Mouse (Mus musculus) ES-Bruce4 (cell line): Measurements from ENCODE around the gene Eya2. TPM values are rescaled to one million over a fixed set of nuclear protein-coding genes. Genes with fewer than 3 reads are reported as not detected.
A peak's percentile ranks its signal among the peaks of the same experiment; 100 is the strongest.

ENCODE experiments used
- H3K27ac ChIP-seq: 2 replicates; pipeline ENCODE4 v1.5.1; 2012; ENCODE audit warnings: low read length, inconsistent platforms; ENCODE audit not compliant: insufficient read depth
- H3K27me3 ChIP-seq: 2 replicates; pipeline ENCODE4 v1.6.1; 2012; ENCODE audit warnings: mild to moderate bottlenecking, low read length, inconsistent platforms; ENCODE audit not compliant: control insufficient read depth, poor library complexity, insufficient read depth, severe bottlenecking
- H3K36me3 ChIP-seq: 2 replicates; pipeline ENCODE4 v1.6.1; 2012; ENCODE audit warnings: inconsistent platforms, mild to moderate bottlenecking, low read length, moderate library complexity; ENCODE audit not compliant: control insufficient read depth, poor library complexity, insufficient read depth, severe bottlenecking
- H3K4me1 ChIP-seq: one replicate; pipeline ENCODE4 v1.8.1; 2011; ENCODE audit warnings: low read length; ENCODE audit not compliant: control insufficient read depth, insufficient read depth
- H3K4me3 ChIP-seq: 2 replicates; pipeline ENCODE4 v1.5.1; 2011; ENCODE audit warnings: low read depth, mild to moderate bottlenecking, low read length
- H3K9ac ChIP-seq: 2 replicates; pipeline ENCODE4 v1.6.1; 2012; ENCODE audit warnings: low read depth, mild to moderate bottlenecking, inconsistent platforms; ENCODE audit not compliant: poor library complexity, severe bottlenecking
- H3K9me3 ChIP-seq: replicated peaks from 2 replicates; pipeline ENCODE4 v1.6.1; 2012; ENCODE audit warnings: mild to moderate bottlenecking, low read length, inconsistent platforms; ENCODE audit not compliant: control insufficient read depth, poor library complexity, insufficient read depth, severe bottlenecking
- CTCF ChIP-seq: IDR thresholded peaks from one replicate; pipeline ENCODE4 v1.8.1; 2011; ENCODE audit warnings: low read depth, low read length
- EP300 ChIP-seq: IDR thresholded peaks from 2 replicates; pipeline ENCODE4 v1.6.1; 2011; ENCODE audit warnings: low read depth, low read length; ENCODE audit not compliant: insufficient read depth
- POLR2A ChIP-seq: IDR thresholded peaks from one replicate; pipeline ENCODE4 v1.8.1; 2011; ENCODE audit warnings: low read length; ENCODE audit not compliant: insufficient read depth
- polyA plus RNA-seq: library from polyadenylated mRNA; stranded (reverse); fragments of >200 nt; gene quantifications from 2 replicates; pipeline ENCODE4 v1.2.4, GENCODE M21; 2011; ENCODE audit warnings: low read depth; ENCODE audit not compliant: missing spikeins, insufficient read depth, insufficient read length

The Eya2 gene
- polyA plus RNA-seq, 1 experiment = 3.2 TPM

GRCm38 (mm10) chr2:165692944-165693660 is 98.3 kb downstream of the Eya2 start:
- H3K9me3 ChIP-seq = no peaks in the 10 kb centered on the region
- H3K27ac ChIP-seq = no peak overlapping the region
- H3K27me3 ChIP-seq = no peaks in the 10 kb centered on the region
- TF ChIP-seq CTCF = peak; percentile 5
- TF ChIP-seq POLR2A = no peak
- no peak for TF ChIP-seq EP300
- no peak overlapping the region for H3K4me3 ChIP-seq
- no peaks in the 10 kb centered on the region for H3K36me3 ChIP-seq
- H3K9ac ChIP-seq = no peak overlapping the region
- H3K4me1 ChIP-seq = no peaks in the 10 kb centered on the region

- H3K27ac ChIP-seq = no peak overlapping the region
- no peaks in the 10 kb centered on the region for H3K9me3 ChIP-seq
- no peaks in the 10 kb centered on the region for H3K36me3 ChIP-seq
- no peaks in the 10 kb centered on the region for H3K4me1 ChIP-seq
- H3K27me3 ChIP-seq = no peaks in the 10 kb centered on the region
- H3K9ac ChIP-seq = no peak overlapping the region
- H3K4me3 ChIP-seq = no peak overlapping the region
- TF ChIP-seq POLR2A (no peak), CTCF (no peak), EP300 (no peak)
These were observed 99.9 kb downstream of the Eya2 start for GRCm38 (mm10) chr2:165694767-165695166.

DNA sequence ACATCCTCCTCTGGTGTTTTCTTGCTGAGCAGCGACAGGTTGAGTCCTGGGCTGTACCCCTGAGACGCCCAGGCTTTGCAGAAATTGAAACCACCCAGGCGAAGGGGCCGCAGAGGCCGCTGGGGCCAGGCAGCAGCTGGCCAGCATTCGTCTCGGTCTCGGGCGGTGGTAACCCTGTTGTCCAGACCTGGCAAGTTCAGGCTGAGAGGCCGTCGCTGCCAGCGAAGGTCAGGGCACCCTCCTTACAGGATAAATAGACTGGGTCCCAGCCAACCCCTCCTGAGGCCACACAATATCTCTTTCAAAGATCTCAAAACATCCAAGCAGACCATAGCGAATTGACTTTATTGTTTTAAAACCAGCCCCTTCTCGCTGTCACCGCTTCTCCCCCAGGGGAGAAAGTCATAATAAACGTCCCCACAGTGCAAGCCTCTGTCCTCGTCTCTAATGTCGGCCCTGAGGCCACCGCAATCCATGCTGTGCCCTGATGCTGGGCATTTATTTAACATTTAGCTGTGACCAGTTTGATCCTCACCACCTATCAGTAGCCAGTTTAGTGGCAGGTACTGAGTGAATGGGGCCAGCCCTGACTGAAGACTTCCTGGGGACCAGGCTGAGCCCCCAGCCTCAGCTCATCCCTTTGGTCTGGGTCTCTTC is 105.5 kb downstream of the Eya2 start:
- no peak overlapping the region for H3K9ac ChIP-seq
- H3K9me3 ChIP-seq = no peaks in the 10 kb centered on the region
- H3K4me1 ChIP-seq = no peaks in the 10 kb centered on the region
- no peaks in the 10 kb centered on the region for H3K27me3 ChIP-seq
- TF ChIP-seq CTCF = no peak
- H3K4me3 ChIP-seq = no peak overlapping the region
- H3K36me3 ChIP-seq = no peaks in the 10 kb centered on the region
- H3K27ac ChIP-seq = no peak overlapping the region

DNA sequence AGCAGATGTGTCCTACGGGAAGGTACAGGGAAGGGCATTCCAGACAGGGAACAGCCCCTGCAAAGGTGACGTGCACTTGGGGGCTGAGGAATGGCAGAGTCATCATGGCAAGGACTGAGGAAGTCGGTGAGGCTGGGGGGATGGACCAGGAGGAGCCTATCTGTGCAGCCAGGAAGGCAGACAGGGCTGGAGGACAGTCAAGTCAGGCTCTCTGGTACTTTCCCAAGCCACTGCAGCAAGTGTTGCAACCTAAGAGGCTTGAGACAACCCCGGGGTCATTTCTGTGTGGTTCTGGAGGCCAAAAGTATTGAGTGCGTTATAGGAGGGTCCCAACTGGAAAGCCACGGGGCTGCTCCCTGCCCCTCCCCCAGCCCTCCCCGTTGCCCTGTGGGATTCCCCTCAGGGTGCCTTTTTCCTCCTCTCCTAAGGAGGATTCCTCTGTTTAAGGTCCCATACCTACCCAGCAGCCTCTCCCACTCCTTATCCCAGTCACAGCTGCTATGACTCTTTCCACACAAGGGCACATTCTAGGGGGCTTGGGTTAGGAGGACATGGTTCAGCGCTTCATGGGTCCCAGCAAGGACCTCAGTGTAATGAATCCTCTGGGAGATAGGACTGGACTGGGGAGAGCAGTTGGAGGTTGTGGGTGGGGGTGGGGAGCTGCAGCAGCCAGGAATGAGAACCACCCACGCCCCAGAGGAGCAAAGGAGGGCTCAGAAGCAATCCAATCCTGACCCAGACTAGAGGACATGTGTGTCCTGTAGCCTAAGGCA is 108.4 kb downstream of the Eya2 start:
- H3K9ac ChIP-seq = no peak overlapping the region
- peaks cover 1% of the 10 kb centered on the region for H3K4me1 ChIP-seq
- no peaks in the 10 kb centered on the region for H3K36me3 ChIP-seq
- H3K27me3 ChIP-seq = no peaks in the 10 kb centered on the region
- TF ChIP-seq POLR2A (no peak), EP300 (no peak), CTCF (no peak)
- H3K4me3 ChIP-seq = no peak overlapping the region
- no peak overlapping the region for H3K27ac ChIP-seq
- no peaks in the 10 kb centered on the region for H3K9me3 ChIP-seq

DNA sequence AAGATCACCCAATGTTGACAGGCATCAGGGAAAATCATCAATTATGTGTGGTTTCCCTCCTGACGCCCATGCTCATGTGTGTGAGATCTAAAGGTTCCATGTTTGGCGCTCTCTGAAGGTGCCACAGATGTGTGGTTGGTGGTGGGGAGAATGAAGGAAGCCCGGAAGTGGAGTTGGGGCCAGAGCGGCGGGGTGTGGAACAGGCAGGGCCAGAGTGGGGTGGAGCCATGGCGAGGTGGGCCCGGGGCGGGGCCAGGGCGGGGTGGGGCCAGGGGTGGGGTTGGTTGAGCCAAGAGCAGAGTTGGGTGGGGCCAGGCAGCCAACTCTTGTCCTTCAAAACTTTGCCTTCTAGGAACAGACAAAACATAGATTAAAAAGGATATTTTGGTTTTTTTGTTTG is 113.4 kb downstream of the Eya2 start:
- Histone ChIP-seq H3K9ac (no peak overlapping the region), H3K9me3 (no peaks in the 10 kb centered on the region), H3K4me1 (peaks cover 1% of the 10 kb centered on the region), H3K36me3 (no peaks in the 10 kb centered on the region), H3K27me3 (no peaks in the 10 kb centered on the region), H3K27ac (no peak overlapping the region), H3K4me3 (no peak overlapping the region)
- no peak for TF ChIP-seq POLR2A
- no peak for TF ChIP-seq CTCF
- TF ChIP-seq EP300 = no peak

GRCm38 (mm10) chr2:165716688-165717087 is 121.9 kb downstream of the Eya2 start:
- H3K4me3 ChIP-seq = no peak overlapping the region
- H3K9ac ChIP-seq = no peak overlapping the region
- TF ChIP-seq CTCF = peak; percentile 90
- no peak for TF ChIP-seq EP300
- TF ChIP-seq POLR2A = no peak

More at GRCm38 (mm10) chr2:165716688-165717087, 121.9 kb downstream of the Eya2 start:
- Histone ChIP-seq H3K27me3 (no peaks in the 10 kb centered on the region), H3K4me1 (no peaks in the 10 kb centered on the region), H3K36me3 (no peaks in the 10 kb centered on the region), H3K9me3 (no peaks in the 10 kb centered on the region), H3K27ac (no peak overlapping the region)
